Mouse (Mus musculus): ENCODE data around the gene Tiparp. TPM values are rescaled to one million over a fixed set of nuclear protein-coding genes. Genes with fewer than 3 reads are reported as not detected.
A peak's percentile ranks its signal among the peaks of the same experiment; 100 is the strongest.

Tiparp gene
- 20.9 and 31.8 TPM in 2 replicates for total RNA-seq (2015)
- total RNA-seq (2017): 17.8 and 24.5 TPM in 2 replicates

- peak; percentile 71 for ATAC-seq (replicated peaks; ENCODE audit: poor library complexity)
Observed at GRCm38 (mm10) chr3:65527691-65528601, at the start of gene Tiparp. Tiparp (plus strand) TSS chr3:65528410.

GRCm38 (mm10) chr3:65480676-65481075 lies 47.5 kb upstream of the Tiparp start:
- no peak for ATAC-seq (replicated peaks; ENCODE audit: poor library complexity)

- no peak for ATAC-seq (replicated peaks; ENCODE audit: poor library complexity)
Observed at GRCm38 (mm10) chr3:65482266-65482665, 45.9 kb upstream of the Tiparp start.

GRCm38 (mm10) chr3:65482698-65483407 lies 45.4 kb upstream of the Tiparp start:
- ATAC-seq (replicated peaks; ENCODE audit: poor library complexity): no peak

GRCm38 (mm10) chr3:65484161-65484733 lies 44.0 kb upstream of the Tiparp start:
- peak; percentile 98 for ATAC-seq (replicated peaks; ENCODE audit: poor library complexity)

- ATAC-seq (replicated peaks; ENCODE audit: poor library complexity): no peak
Observed at GRCm38 (mm10) chr3:65487419-65488088, 40.7 kb upstream of the Tiparp start.

- ATAC-seq (replicated peaks; ENCODE audit: poor library complexity): no peak
Observed at GRCm38 (mm10) chr3:65488556-65489244, 39.5 kb upstream of the Tiparp start.

- ATAC-seq (replicated peaks; ENCODE audit: poor library complexity): no peak
Observed at GRCm38 (mm10) chr3:65489601-65490000, 38.6 kb upstream of the Tiparp start.

- no peak for ATAC-seq (replicated peaks; ENCODE audit: poor library complexity)
Observed at GRCm38 (mm10) chr3:65494291-65494763, 33.9 kb upstream of the Tiparp start.

- no peak for ATAC-seq (replicated peaks; ENCODE audit: poor library complexity)
Observed at GRCm38 (mm10) chr3:65507766-65508165, 20.4 kb upstream of the Tiparp start.

GRCm38 (mm10) chr3:65510588-65510987 lies 17.6 kb upstream of the Tiparp start:
- ATAC-seq (replicated peaks; ENCODE audit: poor library complexity): no peak

- peak; percentile 94 for ATAC-seq (replicated peaks; ENCODE audit: poor library complexity)
Observed at GRCm38 (mm10) chr3:65515751-65516150, 12.5 kb upstream of the Tiparp start.

- ATAC-seq (replicated peaks; ENCODE audit: poor library complexity): no peak
Observed at GRCm38 (mm10) chr3:65516526-65516925, 11.7 kb upstream of the Tiparp start.

- ATAC-seq (replicated peaks; ENCODE audit: poor library complexity): 0 out of 2 replicates have a peak, but pooled peaks have one; percentile 16
Observed at GRCm38 (mm10) chr3:65517141-65517540, 11.1 kb upstream of the Tiparp start.

- ATAC-seq (replicated peaks; ENCODE audit: poor library complexity): peak; percentile 67
Observed at GRCm38 (mm10) chr3:65517747-65518527, 10.3 kb upstream of the Tiparp start.

GRCm38 (mm10) chr3:65521391-65521790 lies 6.8 kb upstream of the Tiparp start:
- ATAC-seq (replicated peaks; ENCODE audit: poor library complexity): no peak

GRCm38 (mm10) chr3:65523397-65523796 lies 4.8 kb upstream of the Tiparp start:
- ATAC-seq (replicated peaks; ENCODE audit: poor library complexity): peak; percentile 29; the same call in 1 of the 2 replicates

- no peak for ATAC-seq (replicated peaks; ENCODE audit: poor library complexity)
Observed at GRCm38 (mm10) chr3:65525731-65526130, 2.5 kb upstream of the Tiparp start.

GRCm38 (mm10) chr3:65527196-65527595 lies 1.0 kb upstream of the Tiparp start:
- ATAC-seq (replicated peaks; ENCODE audit: poor library complexity): no peak

Measured in megakaryocyte progenitor cell, adult 5-6 weeks (primary cell).